Mouse (Mus musculus) G1E (cell line): ENCODE measurements around the gene Ncf1.

Experiments
- CTCF ChIP-seq: IDR thresholded peaks from 2 replicates; pipeline ENCODE4 v1.5.1; 2012; ENCODE audit warnings: low read depth, low read length, inconsistent platforms, mixed read lengths
- TAL1 ChIP-seq: conservative IDR thresholded peaks from 2 replicates; pipeline ENCODE4 v1.6.1; 2012; ENCODE audit warnings: low read depth, low read length, inconsistent platforms, mixed read lengths

DNA sequence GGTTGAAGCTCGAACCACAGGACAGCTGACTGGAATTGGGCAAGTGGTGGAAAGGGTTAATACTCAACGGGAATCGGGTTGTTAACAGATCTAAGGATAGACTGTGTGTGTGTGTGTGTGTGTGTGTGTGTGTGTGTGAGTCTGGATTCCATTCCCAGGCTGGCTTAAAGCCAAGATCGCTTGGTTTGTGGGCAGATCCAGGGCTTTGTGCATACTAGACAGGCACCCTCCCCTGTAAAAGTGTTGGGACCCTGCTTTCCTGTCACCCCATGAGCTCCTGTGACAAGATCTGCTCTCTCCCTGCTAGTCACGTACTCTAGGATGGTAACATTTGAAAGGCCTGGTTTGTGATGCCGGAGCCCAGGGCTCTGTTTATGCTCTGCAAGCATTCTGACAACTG, 5.7 kb upstream of the Ncf1 start:
- no peak for TF ChIP-seq TAL1
- TF ChIP-seq CTCF = no peak
